Mouse (Mus musculus): ENCODE measurements at regions not wholly inside any gene's neighbourhood (a gene's known extent, or its start where the extent isn't known, plus 50 kb on each side); places are given as distances from the start of the nearest gene placed in this dataset.

- ChIA-PET POLR2A (no interaction called here), CTCF (no interaction called here)
Observed at GRCm38 (mm10) chr1:80131354-80131753, 86.9 kb downstream of the Fam124b start.

DNA sequence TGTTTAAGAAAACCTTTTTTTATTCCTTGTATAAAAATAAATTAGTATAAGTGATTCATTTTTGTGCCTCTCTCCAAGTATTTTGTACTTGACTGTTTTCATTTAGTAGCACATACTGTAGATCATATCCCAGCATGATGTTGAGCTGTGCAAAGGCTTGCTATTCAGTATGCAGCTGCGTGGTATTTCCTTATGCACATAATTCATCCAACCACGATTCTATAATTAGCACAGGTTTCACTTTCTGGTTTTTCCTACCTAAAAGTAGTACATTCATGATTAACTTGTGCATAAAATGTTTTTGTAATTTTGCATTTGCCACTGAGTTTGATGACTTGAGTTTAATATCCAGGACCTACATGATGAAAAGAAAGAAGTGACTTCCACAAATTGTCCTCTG, 94.3 kb downstream of the Fam124b start:
- ChIA-PET CTCF (no interaction called here), POLR2A (no interaction called here)

- CTCF ChIA-PET: no interaction called here
- POLR2A ChIA-PET: no interaction called here
Observed at GRCm38 (mm10) chr1:80115913-80116312, 102.4 kb downstream of the Fam124b start.

DNA sequence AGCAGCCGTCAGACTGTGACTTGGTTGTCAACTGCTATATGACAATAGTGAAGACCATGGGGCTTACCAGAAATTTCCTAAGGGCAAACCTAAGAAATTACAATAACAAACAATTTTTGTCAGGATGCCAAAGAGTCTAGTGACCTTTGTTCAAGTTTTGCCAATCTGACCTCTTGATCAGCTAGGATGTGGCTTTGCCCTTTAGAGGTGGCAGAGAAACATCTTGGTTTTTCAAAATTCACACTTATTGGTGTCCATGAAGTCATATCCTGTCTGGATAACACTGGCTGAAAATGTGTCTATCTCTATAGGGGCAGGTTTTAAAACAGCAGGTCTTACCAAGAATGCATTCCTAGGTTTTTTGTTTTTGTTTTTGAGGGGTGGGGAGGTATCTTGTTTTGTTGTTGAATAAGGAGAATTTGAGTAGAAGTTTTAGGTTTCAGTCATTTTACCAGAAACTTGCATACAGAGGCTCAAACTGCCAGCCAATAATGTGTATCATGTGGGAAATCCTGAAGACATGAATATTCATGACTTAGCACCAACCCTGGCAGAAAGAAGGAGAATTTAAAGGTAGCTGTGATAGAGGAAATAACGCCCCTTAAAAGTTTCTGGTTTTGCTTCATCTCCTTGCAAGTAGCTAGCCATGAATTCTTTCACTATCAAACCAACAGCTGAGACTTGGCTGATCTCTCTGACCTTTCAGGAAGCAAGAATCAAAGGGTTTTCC, 110.4 kb downstream of the Fam124b start:
- CTCF ChIA-PET: no interaction called here
- POLR2A ChIA-PET: no interaction called here

- ChIA-PET POLR2A (no interaction called here), CTCF (no interaction called here)
Observed at GRCm38 (mm10) chr1:80106269-80106668, 112.0 kb downstream of the Fam124b start.

GRCm38 (mm10) chr1:80098266-80098665, 120.0 kb downstream of the Fam124b start:
- POLR2A ChIA-PET: no interaction called here
- CTCF ChIA-PET: no interaction called here

DNA sequence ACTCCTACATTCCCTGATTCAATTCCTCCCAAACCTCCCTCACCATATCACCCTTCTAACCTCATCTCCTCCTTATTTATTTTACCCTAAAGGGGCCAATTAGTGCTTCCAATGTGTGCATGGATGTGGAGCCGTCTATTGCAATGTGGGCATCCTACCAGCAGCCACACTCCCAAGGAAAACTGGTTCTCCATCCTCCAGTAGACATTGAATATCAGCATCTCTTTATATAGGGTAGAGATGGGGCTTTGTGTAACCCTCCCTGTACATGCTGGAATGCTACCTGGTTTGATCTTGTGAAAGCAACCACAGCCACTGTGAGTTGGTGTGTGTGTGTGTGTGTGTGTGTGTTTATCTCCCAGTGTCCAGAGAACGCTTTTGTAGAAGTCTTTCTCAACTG, 126.5 kb downstream of the Fam124b start:
- ChIA-PET POLR2A (no interaction called here), CTCF (no interaction called here)

DNA sequence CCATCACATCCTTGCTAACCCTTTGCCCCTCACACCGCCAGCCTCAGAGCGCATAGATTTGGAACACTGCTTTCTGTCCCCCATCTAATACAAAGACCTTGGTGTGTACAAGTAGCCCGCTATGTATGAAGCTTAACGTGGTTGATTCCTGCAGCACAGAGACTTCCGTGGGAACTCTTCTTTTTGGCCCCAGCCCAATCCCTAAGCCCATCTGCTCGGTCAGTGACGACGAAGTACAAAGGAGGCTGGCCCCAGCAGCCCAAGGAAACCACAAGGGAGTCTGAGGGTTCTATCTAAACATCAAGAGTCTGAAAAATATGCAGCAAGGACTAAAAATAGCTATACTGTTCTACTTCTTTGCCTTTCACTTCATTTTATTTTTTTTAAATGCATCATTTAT, 126.9 kb downstream of the Fam124b start:
- ChIA-PET CTCF (no interaction called here), POLR2A (no interaction called here)

GRCm38 (mm10) chr1:80088651-80089050, 129.6 kb downstream of the Fam124b start:
- POLR2A ChIA-PET: no interaction called here
- CTCF ChIA-PET: interaction anchor here in 1 of 4 experiments (0.6 kb wide), 1 partner anchor 79 kb away, joined by 7 read pairs; no protein-coding TSS in a partner anchor

DNA sequence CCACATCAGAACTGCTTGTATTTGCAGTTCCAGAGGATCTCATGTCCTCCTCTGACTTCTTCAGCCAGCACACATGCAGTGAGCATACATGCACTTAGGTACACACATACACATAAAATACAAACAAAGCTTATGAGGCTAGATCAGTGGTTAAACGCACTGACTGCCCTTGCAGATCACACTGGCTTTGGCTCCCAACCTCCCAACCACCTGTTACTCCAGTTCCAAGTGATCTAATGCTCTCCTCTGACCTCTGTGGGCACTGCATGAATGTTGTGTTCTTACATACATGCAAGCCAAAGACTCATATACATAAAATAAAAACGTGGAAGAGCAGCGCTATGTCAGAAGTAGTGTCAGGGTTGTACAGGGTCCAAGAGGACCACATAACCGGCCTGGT, 141.9 kb downstream of the Fam124b start:
- ChIA-PET POLR2A (no interaction called here), CTCF (no interaction called here)

- ChIA-PET POLR2A (no interaction called here), CTCF (no interaction called here)
Observed at GRCm38 (mm10) chr1:80074376-80074775, 143.9 kb downstream of the Fam124b start.

GRCm38 (mm10) chr1:80073950-80074349, 144.3 kb downstream of the Fam124b start:
- ChIA-PET POLR2A (no interaction called here), CTCF (no interaction called here)

DNA sequence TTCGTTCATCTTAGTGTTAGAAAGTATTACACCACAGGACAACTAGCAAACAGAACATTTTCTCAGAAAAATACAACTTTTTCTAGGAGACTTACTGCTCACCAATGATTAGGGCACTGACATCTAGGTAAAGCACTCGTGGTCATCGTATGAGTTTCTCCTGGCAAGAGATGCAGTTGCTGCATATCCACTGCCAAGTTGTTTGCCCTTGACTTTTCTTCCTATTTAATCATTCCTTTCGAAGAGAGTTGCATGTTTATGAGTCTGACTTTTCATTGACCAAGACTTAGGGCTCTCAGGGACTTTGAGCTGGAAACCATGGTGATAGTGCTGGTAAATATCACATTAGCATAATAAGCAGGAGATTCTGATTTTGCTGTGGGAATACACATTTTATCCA, 149.1 kb downstream of the Fam124b start:
- POLR2A ChIA-PET: no interaction called here
- CTCF ChIA-PET: no interaction called here

DNA sequence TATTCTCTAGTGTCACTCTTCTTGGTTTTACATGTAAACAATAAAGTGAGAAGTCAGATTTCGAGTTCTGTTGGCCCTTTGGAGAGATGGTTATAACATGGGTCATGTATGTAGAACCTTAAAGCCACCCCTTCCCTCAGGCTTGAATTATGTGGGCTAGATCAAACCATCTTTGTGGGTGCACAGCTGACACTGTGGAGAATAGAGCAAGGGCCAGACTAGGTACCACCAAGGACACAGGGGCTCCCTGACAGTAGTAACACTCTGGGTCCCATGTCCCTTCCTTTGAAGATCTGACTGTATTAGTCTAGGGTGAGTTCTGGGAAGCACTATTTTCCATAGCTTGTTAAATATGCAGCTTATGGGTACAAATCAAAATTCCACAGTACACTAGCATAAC, 156.2 kb downstream of the Fam124b start:
- POLR2A ChIA-PET: interaction anchor here in 1 of 4 experiments (0.6 kb wide), 1 partner anchor 232 kb away, joined by 3 read pairs; no protein-coding TSS in a partner anchor
- CTCF ChIA-PET: no interaction called here

DNA sequence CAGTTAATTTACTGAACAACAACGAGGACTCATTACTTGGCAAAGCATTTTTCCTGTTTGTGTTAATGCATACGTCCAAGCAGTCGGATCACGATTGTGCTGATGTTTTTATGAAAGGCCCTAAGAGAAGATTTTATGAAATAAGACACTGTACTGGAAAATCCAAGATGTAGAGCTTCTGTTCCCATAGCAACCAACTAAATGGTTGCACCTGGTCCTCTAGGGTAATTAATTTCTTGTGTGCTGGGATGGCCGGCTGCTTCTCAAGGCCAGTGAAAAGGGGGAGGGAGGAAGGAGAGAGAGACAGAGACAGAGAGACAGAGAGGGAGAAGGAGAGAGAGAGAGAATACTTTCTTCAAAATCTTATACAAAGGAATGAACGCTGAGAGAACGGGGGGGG, 156.6 kb downstream of the Fam124b start:
- ChIA-PET CTCF (no interaction called here), POLR2A (no interaction called here)

DNA sequence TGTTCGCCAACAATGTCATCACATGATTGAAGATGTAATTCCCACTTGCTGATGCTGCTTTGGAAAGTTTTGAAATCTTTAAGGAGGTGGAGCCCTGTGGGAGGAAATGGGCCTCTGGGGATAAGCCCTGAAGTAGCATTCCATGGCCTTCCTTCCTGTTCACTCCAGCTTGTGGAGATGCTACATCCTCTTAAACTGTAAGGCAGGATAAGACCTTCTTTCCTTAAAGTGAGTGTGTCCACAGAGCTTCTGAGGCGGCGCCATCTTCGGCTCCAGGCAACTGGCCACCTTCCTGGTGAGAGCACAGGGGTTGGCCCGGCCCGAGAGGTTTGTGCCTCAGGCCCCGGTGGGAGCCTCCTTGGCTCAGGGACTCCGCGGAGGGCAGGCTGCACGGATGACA, 173.1 kb downstream of the Fam124b start:
- CTCF ChIA-PET: no interaction called here
- POLR2A ChIA-PET: no interaction called here

GRCm38 (mm10) chr1:80040409-80040808, 177.9 kb downstream of the Fam124b start:
- POLR2A ChIA-PET: no interaction called here
- CTCF ChIA-PET: no interaction called here

DNA sequence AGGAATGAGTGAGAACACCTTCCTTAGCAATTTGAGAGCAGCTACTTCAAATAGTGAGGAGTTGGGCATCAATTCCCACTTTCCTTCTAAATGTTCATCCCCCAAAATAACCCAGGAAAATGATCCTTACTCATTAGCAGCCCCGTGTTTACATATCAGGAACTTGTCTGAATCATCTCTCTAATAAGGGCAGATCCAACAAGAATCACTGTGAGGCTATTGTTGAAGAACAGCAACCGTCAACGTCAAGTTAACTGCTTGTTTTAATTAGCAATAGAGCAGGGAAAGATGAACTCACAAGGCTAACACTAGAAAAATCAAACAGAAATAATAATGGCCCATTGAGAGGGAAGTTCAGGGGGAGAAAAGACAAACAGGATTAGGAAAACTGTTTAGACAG, 178.4 kb downstream of the Fam124b start:
- POLR2A ChIA-PET: no interaction called here
- CTCF ChIA-PET: no interaction called here

GRCm38 (mm10) chr1:80039161-80039560, 178.2 kb upstream of the Serpine2 start:
- POLR2A ChIA-PET: no interaction called here
- CTCF ChIA-PET: no interaction called here

DNA sequence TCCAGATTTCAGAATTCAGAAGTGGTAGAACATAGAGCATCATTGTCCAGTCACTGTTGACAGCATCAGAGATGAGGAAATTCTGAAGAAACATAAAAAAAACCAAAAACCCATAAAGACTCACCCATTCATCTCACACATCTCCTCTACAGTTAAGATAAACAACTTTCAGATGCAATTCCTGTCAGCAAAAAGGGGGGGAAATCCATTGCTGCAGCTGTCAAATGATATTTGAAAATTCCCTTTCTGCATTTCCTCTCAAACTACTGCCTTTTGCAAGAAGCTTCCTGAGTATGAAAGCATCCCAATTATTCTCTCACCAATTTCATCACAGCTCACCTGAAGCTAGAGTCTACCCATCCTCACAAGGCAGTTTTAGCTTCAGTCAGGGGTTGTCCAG, 177.1 kb upstream of the Serpine2 start:
- ChIA-PET CTCF (no interaction called here), POLR2A (no interaction called here)

DNA sequence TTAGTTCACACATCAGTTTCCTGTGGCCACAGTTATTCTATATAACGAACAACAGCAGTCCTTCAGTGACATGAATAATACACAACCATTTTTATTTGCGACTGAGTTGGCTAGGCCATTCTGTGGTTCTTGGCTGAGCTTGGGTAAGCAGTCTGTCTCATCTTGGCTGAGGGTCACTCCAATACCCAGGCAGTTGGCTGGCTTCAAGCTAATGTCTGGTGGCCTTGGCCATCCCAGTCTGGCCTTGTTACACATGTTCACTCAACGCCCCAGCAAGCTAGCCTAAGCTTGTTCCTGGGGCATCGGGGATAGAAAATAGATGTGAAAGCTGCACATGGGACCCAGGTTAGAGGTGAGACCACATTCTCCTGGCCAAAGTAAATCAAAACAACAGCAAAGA, 175.5 kb upstream of the Serpine2 start:
- POLR2A ChIA-PET: no interaction called here

DNA sequence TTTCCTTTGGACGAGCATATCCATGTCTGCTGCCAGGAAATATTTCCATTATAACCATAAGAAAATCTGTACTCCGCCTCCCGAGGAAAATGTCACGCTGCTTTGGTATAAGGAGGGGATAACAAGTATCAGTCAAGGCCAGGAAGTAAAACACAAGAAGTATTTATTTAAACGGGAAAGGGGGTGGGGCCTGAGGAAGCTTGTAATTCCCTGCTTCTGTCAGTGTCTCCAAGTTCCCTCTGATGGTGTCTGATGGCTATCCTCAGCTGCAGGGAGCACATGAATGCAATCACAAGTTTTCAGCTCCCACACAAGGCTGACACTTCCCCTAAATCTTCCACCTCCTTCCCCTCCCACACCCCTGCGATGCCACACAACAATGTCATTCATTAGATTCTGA, 172.5 kb upstream of the Serpine2 start:
- ChIA-PET POLR2A (no interaction called here), CTCF (no interaction called here)

More for the DNA sequence above, 175.5 kb upstream of the Serpine2 start:
- CTCF ChIA-PET: no interaction called here

DNA sequence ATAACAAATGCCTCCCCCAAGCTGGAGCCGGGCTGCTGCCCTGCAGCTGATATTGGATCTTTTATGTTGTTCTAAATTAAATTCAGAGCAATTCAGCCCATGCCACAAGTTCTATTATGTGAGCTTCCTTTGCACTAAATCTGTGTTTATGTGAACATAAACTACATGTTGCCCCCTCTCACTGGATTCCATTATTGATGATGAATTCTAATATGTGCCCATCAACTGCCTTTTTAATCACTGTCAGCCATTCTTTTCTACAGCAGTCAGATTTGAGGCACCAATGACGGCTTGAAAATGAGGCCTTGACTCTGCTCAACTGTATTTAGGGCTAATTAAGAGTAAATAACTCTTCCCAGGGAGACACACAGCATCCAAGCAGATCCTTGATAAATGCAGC, 172.1 kb upstream of the Serpine2 start:
- ChIA-PET CTCF (no interaction called here), POLR2A (no interaction called here)
